Mouse (Mus musculus) embryo, embryonic 10 days (tissue): ENCODE data around the gene Golga2.

Experiments used
- DNase-seq: peaks from one replicate; pipeline ENCODE4 v3.0.0-alpha.2; 2015; ENCODE audit warnings: low spot score

Gene Golga2

GRCm38 (mm10) chr2:32287334-32287840 lies at the start of gene Golga2:
Golga2 (plus strand) TSS chr2:32287384.
- DNase-seq, result no peak

- no peak for DNase-seq
Measured at GRCm38 (mm10) chr2:32237571-32237970, 49.6 kb upstream of the Golga2 start.

GRCm38 (mm10) chr2:32238708-32239435 lies 48.3 kb upstream of the Golga2 start:
- no peak for DNase-seq

- no peak for DNase-seq
Measured at GRCm38 (mm10) chr2:32240591-32240990, 46.6 kb upstream of the Golga2 start.

GRCm38 (mm10) chr2:32242986-32243385 lies 44.2 kb upstream of the Golga2 start:
- no peak for DNase-seq

- DNase-seq, result no peak
Measured at GRCm38 (mm10) chr2:32246741-32247140, 40.4 kb upstream of the Golga2 start.

- no peak for DNase-seq
Measured at GRCm38 (mm10) chr2:32248377-32249361, 38.5 kb upstream of the Golga2 start.

GRCm38 (mm10) chr2:32251791-32252527 lies 35.2 kb upstream of the Golga2 start:
- DNase-seq, result no peak

GRCm38 (mm10) chr2:32252658-32253057 lies 34.5 kb upstream of the Golga2 start:
- DNase-seq, result no peak

GRCm38 (mm10) chr2:32253352-32253751 lies 33.8 kb upstream of the Golga2 start:
- no peak for DNase-seq

GRCm38 (mm10) chr2:32254563-32254962 lies 32.6 kb upstream of the Golga2 start:
- DNase-seq, result no peak

GRCm38 (mm10) chr2:32256273-32256672 lies 30.9 kb upstream of the Golga2 start:
- no peak for DNase-seq

- no peak for DNase-seq
Measured at GRCm38 (mm10) chr2:32258887-32259533, 28.2 kb upstream of the Golga2 start.

GRCm38 (mm10) chr2:32259657-32260417 lies 27.3 kb upstream of the Golga2 start, which contains the start of gene Uck1:
Uck1 (minus strand) TSS chr2:32260159.
- peak; percentile 97 for DNase-seq

- DNase-seq, result peak; percentile 21
Measured at GRCm38 (mm10) chr2:32260635-32261034, 26.5 kb upstream of the Golga2 start.

GRCm38 (mm10) chr2:32275823-32276222 lies 11.4 kb upstream of the Golga2 start:
- DNase-seq, result no peak

GRCm38 (mm10) chr2:32282289-32282688 lies 4.9 kb upstream of the Golga2 start:
- no peak for DNase-seq

GRCm38 (mm10) chr2:32282727-32283126 lies 4.5 kb upstream of the Golga2 start:
- peak; percentile 78 for DNase-seq

GRCm38 (mm10) chr2:32283986-32284385 lies 3.2 kb upstream of the Golga2 start:
- no peak for DNase-seq

- peak; percentile 100 for DNase-seq
Measured at GRCm38 (mm10) chr2:32287923-32288367, 761 bp downstream of the Golga2 start, which contains the start of gene Swi5. Swi5 (minus strand) TSS chr2:32288075.
